Mouse (Mus musculus): Measurements from ENCODE around the gene Ctf1. TPM values are rescaled to one million over a fixed set of nuclear protein-coding genes. Genes with fewer than 3 reads are reported as not detected.

Gene Ctf1
- polyA plus RNA-seq, 1 experiment from 2014 or later = 9.2 TPM

DNA sequence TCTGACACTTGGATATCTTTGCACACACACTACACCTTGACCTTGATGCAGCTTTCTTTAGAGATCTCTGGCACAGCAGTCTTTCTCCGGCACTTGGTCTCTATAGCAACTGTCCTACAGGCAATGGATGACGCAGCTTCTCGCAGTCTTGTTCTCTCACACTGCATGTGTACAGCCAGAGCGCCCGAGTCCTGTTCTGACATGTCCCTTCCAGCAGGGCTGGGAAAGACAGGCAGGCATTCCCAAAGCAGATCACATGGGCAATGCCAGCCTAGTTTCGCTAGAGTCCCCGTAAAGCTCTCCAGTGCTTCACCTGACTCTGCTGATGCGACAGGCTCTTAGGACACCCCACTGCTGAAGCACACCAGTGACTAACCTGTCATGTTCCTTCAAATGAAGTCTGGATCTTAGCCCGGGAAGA, 37.1 kb upstream of the Ctf1 start:
- no peaks in the 10 kb centered on the region for H3K27me3 ChIP-seq (ENCODE audit: control insufficient read depth, insufficient read depth, low read length)
- no peak overlapping the region for H3K4me2 ChIP-seq (replicated peaks; ENCODE audit: low read depth, low read length)
- no peaks in the 10 kb centered on the region for H3K4me1 ChIP-seq (replicated peaks; ENCODE audit: control insufficient read depth, insufficient read depth, low read length)
- DNase-seq (ENCODE audit: low spot score) = no peak
- no peaks in the 10 kb centered on the region for H3K9me3 ChIP-seq (ENCODE audit: control insufficient read depth, low read length)
- no peak overlapping the region for H3K4me3 ChIP-seq (ENCODE audit: low read depth, low read length)
- no peak overlapping the region for H3K9ac ChIP-seq (ENCODE audit: low read depth, low read length)
- 75% methylated on average over 9 of the region's 9 CpGs for WGBS
- no peaks in the 10 kb centered on the region for H3K36me3 ChIP-seq (ENCODE audit: control insufficient read depth, insufficient read depth, low read length)
- H3K27ac ChIP-seq (ENCODE audit: low read depth, low read length) = no peak overlapping the region
- ATAC-seq (ENCODE audit: low FRiP score) = no peak

DNA sequence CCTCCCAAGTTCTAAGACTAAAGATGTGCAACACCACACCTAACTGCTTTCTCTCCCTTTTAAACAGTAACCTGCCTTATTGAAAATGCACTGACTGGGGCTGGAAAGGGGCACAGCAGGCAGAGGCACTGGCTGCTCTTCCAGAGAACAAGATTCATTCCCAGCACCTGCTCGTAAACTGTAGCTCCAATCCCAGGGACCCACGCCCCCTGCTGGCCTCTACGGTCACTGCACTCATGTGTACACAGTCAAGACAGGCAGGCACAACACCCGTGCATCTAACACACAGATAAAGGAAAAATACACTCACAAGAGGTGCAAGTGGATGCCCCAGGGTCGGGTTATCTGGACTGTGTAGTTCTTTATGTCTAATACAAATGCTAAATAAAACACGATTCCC, 35.5 kb upstream of the Ctf1 start:
- Histone ChIP-seq H3K27me3 (ENCODE audit: control insufficient read depth, insufficient read depth, low read length) (no peaks in the 10 kb centered on the region), H3K9me3 (ENCODE audit: control insufficient read depth, low read length) (no peaks in the 10 kb centered on the region), H3K27ac (ENCODE audit: low read depth, low read length) (no peak overlapping the region), H3K36me3 (ENCODE audit: control insufficient read depth, insufficient read depth, low read length) (no peaks in the 10 kb centered on the region), H3K9ac (ENCODE audit: low read depth, low read length) (no peak overlapping the region), H3K4me2 (replicated peaks; ENCODE audit: low read depth, low read length) (no peak overlapping the region), H3K4me3 (ENCODE audit: low read depth, low read length) (no peak overlapping the region), H3K4me1 (replicated peaks; ENCODE audit: control insufficient read depth, insufficient read depth, low read length) (no peaks in the 10 kb centered on the region)
- DNase-seq (ENCODE audit: low spot score) (peak; percentile 70), ATAC-seq (ENCODE audit: low FRiP score) (no peak)
- 72% methylated on average over 6 of the region's 6 CpGs for WGBS

DNA sequence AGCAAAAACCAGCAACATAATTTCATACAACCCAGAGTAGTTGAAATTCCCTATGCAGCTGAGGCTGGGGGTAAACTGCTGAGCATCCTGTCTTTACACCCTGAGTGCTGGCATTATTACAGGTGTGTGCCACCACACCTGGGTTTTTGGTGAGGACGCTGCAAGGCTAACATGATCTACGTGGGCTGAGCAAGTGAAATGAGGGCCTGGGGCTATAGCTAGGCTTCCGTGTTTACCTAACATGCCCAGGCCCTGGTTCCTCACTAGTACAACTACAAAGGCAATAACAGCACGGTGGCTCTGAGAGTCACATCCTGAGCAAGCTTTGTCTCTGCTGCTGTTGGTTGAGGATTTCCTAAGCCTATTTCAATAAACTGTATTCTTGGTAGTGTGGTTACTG, 34.9 kb upstream of the Ctf1 start:
- Histone ChIP-seq H3K4me1 (replicated peaks; ENCODE audit: control insufficient read depth, insufficient read depth, low read length) (no peaks in the 10 kb centered on the region), H3K27ac (ENCODE audit: low read depth, low read length) (no peak overlapping the region), H3K4me3 (ENCODE audit: low read depth, low read length) (no peak overlapping the region), H3K27me3 (ENCODE audit: control insufficient read depth, insufficient read depth, low read length) (no peaks in the 10 kb centered on the region), H3K36me3 (ENCODE audit: control insufficient read depth, insufficient read depth, low read length) (no peaks in the 10 kb centered on the region), H3K9me3 (ENCODE audit: control insufficient read depth, low read length) (no peaks in the 10 kb centered on the region), H3K4me2 (replicated peaks; ENCODE audit: low read depth, low read length) (no peak overlapping the region), H3K9ac (ENCODE audit: low read depth, low read length) (no peak overlapping the region)
- no peak for ATAC-seq (ENCODE audit: low FRiP score)
- 93% methylated on average over 4 of the region's 4 CpGs for WGBS
- no peak for DNase-seq (ENCODE audit: low spot score)

DNA sequence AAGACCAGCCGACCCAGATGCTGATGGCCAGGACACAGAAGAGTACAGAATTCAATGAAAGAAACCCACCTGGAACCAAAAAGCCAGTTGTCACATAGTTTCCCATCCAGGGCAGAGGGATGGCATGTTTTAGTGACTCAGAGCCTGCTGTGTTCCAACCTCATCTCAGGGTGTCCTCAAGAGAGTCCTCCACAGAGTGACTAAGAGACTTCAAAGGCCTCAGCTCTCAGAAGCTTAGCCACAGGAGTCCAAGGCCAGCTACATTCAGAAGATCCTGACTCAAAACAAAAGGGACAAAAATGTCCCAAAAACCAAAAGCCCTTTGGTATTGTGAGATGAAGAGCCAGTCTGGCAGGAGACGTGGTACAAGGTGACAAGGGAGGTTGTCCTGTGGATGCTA, 33.7 kb upstream of the Ctf1 start:
- H3K9me3 ChIP-seq (ENCODE audit: control insufficient read depth, low read length) = no peaks in the 10 kb centered on the region
- H3K4me1 ChIP-seq (replicated peaks; ENCODE audit: control insufficient read depth, insufficient read depth, low read length) = no peaks in the 10 kb centered on the region
- DNase-seq (ENCODE audit: low spot score) = no peak
- ATAC-seq (ENCODE audit: low FRiP score) = no peak
- no peaks in the 10 kb centered on the region for H3K36me3 ChIP-seq (ENCODE audit: control insufficient read depth, insufficient read depth, low read length)
- H3K4me3 ChIP-seq (ENCODE audit: low read depth, low read length) = no peak overlapping the region
- no peak overlapping the region for H3K4me2 ChIP-seq (replicated peaks; ENCODE audit: low read depth, low read length)
- H3K27me3 ChIP-seq (ENCODE audit: control insufficient read depth, insufficient read depth, low read length) = no peaks in the 10 kb centered on the region
- no peak overlapping the region for H3K27ac ChIP-seq (ENCODE audit: low read depth, low read length)
- H3K9ac ChIP-seq (ENCODE audit: low read depth, low read length) = no peak overlapping the region
- 63% methylated on average over 2 of the region's 2 CpGs for WGBS

DNA sequence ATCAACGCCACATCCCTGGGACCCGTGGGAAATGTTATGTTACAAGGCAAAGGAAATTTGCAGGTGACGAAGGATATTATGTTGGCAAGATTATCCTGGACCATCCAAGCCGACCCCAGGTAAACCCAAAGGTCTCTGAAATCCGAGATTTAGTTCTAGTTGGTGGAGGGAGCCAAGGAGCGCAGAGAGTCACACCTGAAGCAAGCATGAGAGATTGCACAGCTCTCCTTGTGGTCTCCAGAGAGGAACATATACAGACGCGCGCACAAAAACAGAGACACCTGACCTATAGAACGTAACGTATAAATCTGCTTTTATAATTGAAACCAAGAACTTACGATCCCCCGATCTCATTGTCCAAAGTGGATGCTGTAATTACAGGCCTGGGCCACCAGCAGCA, 32.0 kb upstream of the Ctf1 start:
- no peaks in the 10 kb centered on the region for H3K36me3 ChIP-seq (ENCODE audit: control insufficient read depth, insufficient read depth, low read length)
- H3K4me1 ChIP-seq (replicated peaks; ENCODE audit: control insufficient read depth, insufficient read depth, low read length) = no peaks in the 10 kb centered on the region
- H3K4me3 ChIP-seq (ENCODE audit: low read depth, low read length) = no peak overlapping the region
- no peak overlapping the region for H3K4me2 ChIP-seq (replicated peaks; ENCODE audit: low read depth, low read length)
- no peaks in the 10 kb centered on the region for H3K9me3 ChIP-seq (ENCODE audit: control insufficient read depth, low read length)
- DNase-seq (ENCODE audit: low spot score) (no peak), ATAC-seq (ENCODE audit: low FRiP score) (no peak)
- no peak overlapping the region for H3K27ac ChIP-seq (ENCODE audit: low read depth, low read length)
- no peaks in the 10 kb centered on the region for H3K27me3 ChIP-seq (ENCODE audit: control insufficient read depth, insufficient read depth, low read length)
- H3K9ac ChIP-seq (ENCODE audit: low read depth, low read length) = no peak overlapping the region
- WGBS = 91% methylated on average over 13 of the region's 13 CpGs

DNA sequence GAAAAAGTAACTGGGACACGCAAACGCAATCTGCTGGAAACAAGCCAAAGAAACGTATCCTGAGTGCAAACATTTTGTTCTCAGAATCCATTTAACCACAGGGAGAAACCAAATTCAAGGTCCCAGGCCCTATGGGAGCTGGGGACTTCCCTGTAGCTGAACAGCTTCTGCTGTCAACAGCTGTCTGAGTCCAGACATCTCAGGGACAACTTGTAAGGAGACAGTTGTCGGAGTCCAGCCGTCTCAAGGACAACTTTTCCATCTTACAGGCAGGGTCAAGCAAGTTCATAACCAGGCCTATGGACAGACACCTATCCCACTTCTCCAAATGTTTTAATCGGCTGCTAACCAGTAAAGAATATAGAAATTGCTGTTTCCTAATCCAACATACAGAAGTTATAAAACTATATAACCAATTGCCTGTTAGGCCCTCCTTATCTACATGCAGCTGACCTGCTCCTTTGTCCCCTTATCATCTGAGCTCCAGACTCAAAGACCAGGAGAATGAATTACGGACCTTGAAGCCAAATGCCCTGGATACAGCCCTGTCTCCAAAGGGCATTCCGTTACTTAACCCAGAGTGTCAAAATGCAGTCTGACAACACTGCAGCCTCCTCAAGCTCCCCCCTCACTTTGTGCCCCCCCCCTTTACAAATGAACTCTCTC, 30.5 kb upstream of the Ctf1 start:
- ATAC-seq (ENCODE audit: low FRiP score) (no peak), DNase-seq (ENCODE audit: low spot score) (no peak)
- no peaks in the 10 kb centered on the region for H3K4me1 ChIP-seq (replicated peaks; ENCODE audit: control insufficient read depth, insufficient read depth, low read length)
- H3K36me3 ChIP-seq (ENCODE audit: control insufficient read depth, insufficient read depth, low read length) = no peaks in the 10 kb centered on the region
- H3K27ac ChIP-seq (ENCODE audit: low read depth, low read length) = no peak overlapping the region
- no peak overlapping the region for H3K9ac ChIP-seq (ENCODE audit: low read depth, low read length)
- no peaks in the 10 kb centered on the region for H3K9me3 ChIP-seq (ENCODE audit: control insufficient read depth, low read length)
- no peak overlapping the region for H3K4me2 ChIP-seq (replicated peaks; ENCODE audit: low read depth, low read length)
- 92% methylated on average over 8 of the region's 8 CpGs for WGBS
- H3K4me3 ChIP-seq (ENCODE audit: low read depth, low read length) = no peak overlapping the region
- no peaks in the 10 kb centered on the region for H3K27me3 ChIP-seq (ENCODE audit: control insufficient read depth, insufficient read depth, low read length)

DNA sequence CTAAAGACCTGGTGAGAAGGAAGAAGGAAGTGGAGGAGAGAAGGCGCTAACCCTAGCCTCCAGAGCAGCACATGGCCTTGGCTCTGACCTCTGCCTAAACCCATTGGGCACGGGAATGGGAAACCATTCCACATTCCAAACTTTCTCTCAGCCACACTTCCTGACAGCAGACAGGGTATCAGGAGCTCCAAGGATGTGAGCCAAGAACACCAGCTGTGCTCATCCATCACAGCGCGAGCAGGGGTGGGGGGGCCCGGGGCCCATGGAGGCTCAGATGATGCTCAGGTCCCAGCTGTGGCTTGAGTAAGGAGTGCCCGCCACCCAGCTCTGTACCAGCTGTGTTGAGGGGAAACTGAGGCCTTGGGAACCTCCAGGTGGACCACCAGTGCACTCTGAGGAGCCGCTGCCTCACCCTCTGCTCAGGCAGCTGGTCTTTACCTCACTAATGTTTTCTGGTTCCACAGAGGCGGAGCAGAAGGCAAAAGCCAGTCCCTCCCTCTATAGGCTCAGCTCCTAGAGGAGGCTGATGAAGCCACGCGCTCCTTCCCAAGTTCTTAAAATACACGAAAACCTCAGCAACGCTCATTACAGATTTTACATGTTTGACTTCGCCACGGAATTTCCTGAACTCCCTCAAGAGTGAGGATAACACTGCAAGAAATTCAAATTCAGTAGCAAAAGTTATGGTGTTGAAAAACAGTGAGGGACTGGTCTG, 27.1 kb upstream of the Ctf1 start:
- Histone ChIP-seq H3K36me3 (ENCODE audit: control insufficient read depth, insufficient read depth, low read length) (no peaks in the 10 kb centered on the region), H3K4me1 (replicated peaks; ENCODE audit: control insufficient read depth, insufficient read depth, low read length) (no peaks in the 10 kb centered on the region), H3K9me3 (ENCODE audit: control insufficient read depth, low read length) (no peaks in the 10 kb centered on the region), H3K4me3 (ENCODE audit: low read depth, low read length) (no peak overlapping the region), H3K27me3 (ENCODE audit: control insufficient read depth, insufficient read depth, low read length) (no peaks in the 10 kb centered on the region), H3K27ac (ENCODE audit: low read depth, low read length) (no peak overlapping the region), H3K9ac (ENCODE audit: low read depth, low read length) (no peak overlapping the region), H3K4me2 (replicated peaks; ENCODE audit: low read depth, low read length) (no peak overlapping the region)
- ATAC-seq (ENCODE audit: low FRiP score) (no peak), DNase-seq (ENCODE audit: low spot score) (no peak)
- 69% methylated on average over 14 of the region's 14 CpGs for WGBS

DNA sequence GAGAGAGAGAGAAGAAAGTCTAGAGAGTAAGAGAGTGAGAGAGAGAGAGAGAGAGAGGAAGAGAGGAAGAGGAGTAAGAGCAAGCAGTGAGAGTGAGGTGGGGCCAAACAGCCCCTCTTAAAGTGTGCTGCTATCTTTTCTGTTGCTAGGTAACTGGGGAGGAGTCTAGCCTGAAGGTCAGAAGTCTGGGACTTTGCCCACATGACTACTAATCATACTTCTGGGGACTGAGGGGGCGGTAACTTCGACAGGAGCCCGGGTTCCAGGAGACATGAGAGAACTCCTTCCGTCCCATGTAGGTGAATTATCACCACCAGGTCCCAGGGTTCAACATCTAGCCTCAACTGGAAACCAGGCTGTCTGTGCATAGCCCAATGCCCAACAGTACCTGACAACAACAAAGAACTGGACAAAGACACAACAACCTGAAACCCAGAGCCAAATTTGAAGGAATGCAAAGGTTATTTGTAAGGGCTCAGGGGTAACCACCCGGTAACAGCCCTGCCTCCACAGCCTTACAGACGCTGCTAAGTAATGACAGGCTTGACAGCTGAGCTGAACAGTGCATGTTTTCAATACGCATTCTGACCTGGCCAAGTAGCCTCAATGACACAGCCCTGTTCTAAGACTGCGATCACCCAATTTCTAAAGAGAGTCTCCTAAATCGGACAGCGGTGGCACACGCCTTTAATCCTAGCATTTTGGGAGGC, 25.6 kb upstream of the Ctf1 start:
- H3K36me3 ChIP-seq (ENCODE audit: control insufficient read depth, insufficient read depth, low read length) = no peaks in the 10 kb centered on the region
- no peak overlapping the region for H3K27ac ChIP-seq (ENCODE audit: low read depth, low read length)
- 0 out of 2 replicates have a peak, but pooled peaks cover 3% of the 10 kb centered on the region for H3K4me1 ChIP-seq (replicated peaks; ENCODE audit: control insufficient read depth, insufficient read depth, low read length)
- no peaks in the 10 kb centered on the region for H3K9me3 ChIP-seq (ENCODE audit: control insufficient read depth, low read length)
- H3K4me3 ChIP-seq (ENCODE audit: low read depth, low read length) = no peak overlapping the region
- no peaks in the 10 kb centered on the region for H3K27me3 ChIP-seq (ENCODE audit: control insufficient read depth, insufficient read depth, low read length)
- no peak overlapping the region for H3K4me2 ChIP-seq (replicated peaks; ENCODE audit: low read depth, low read length)
- DNase-seq (ENCODE audit: low spot score) (no peak), ATAC-seq (ENCODE audit: low FRiP score) (no peak)
- no peak overlapping the region for H3K9ac ChIP-seq (ENCODE audit: low read depth, low read length)
- 75% methylated on average over 11 of the region's 11 CpGs for WGBS
